Mouse (Mus musculus) bone marrow macrophage, adult 2 months (primary cell): ENCODE data around the gene Plxnd1.

Experiments used
- CTCF ChIP-seq: IDR thresholded peaks from 2 replicates; pipeline ENCODE4 v1.5.1; 2012; ENCODE audit warnings: low read depth, mild to moderate bottlenecking, low read length, moderate library complexity
- POLR2A ChIP-seq: IDR thresholded peaks from 2 replicates; pipeline ENCODE4 v1.6.1; 2012; ENCODE audit warnings: mild to moderate bottlenecking, low read depth, low read length, borderline replicate concordance

DNA sequence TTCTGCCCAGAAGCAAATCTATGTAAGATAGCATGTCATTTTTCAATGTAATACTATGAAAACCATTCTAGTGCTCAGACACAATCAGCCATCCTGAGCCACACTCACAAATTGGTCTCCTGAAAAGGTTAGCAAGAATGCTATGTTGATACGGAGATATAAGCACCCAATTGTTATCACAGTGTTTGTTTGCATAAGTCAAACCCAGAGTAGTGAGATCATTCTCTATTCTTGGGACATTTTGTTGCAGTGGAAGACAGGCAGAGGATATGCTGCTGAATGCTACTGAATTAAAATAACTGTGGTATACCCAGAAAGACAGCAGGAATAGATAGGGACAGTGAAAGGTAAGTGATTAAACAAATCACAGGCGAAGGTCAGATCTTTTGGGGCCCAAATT lies 49.2 kb upstream of the Plxnd1 start:
- TF ChIP-seq CTCF (no peak), POLR2A (no peak)
